Mouse (Mus musculus): ENCODE measurements around the gene Yars. TPM values are rescaled to one million over a fixed set of nuclear protein-coding genes. Genes with fewer than 3 reads are reported as not detected.

The Yars gene
- polyA plus RNA-seq, 1 experiment, result not detected

DNA sequence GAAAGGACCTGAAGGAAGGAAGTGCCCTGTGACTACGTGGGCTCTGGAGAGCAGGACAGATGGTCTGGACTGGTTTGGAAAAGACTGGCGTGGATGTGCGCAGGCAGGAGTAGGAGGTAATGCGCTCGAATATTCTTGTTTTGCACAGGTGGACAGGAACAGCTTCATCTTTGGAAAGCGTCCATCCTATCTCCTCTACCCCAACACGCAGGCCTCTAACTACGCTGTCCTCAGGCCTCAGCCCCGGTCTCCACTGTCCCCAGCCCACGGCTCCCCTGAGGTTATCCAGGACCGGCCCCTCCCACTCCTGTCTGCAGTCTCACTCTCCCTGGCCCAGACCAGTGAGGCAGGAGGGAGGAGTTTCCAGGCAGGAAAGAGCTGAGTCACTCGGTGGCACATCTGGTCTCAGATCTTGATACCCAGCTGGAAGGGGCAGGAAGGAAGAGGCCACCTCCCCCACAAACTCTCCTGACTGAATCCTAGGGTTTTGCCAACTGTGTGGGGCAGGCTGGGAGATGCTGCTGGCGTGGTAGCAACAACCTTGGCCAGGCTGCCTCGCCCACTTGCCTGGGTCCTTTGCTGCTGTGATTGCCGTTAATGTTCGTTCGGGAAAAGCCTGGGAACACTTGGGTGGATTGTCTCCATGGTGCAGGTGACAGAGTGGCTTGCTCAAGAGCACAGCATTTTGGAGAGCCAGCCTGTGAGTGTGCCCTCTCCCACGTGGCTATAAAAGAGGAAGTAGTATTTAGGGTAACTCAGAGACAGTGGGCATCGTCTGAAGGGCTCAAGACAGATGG lies 73.9 kb downstream of the Yars start:
- WGBS, result 38% methylated on average over 19 of the region's 19 CpGs
- no peak for TF ChIP-seq CTCF (IDR thresholded peaks at IDR 0.05; ENCODE audit: insufficient read depth, low read depth, low read length)
- no peak for TF ChIP-seq POLR2A (IDR thresholded peaks at IDR 0.05; ENCODE audit: insufficient read depth, low read depth, low read length)
- Histone ChIP-seq H3K4me1 (ENCODE audit: control insufficient read depth, insufficient read depth, low read length) (peaks cover 20% of the 10 kb centered on the region), H3K27ac (ENCODE audit: insufficient read depth, low read depth, low read length) (peak overlapping the region; percentile 32), H3K4me3 (ENCODE audit: insufficient read depth, low read depth, low read length) (no peak overlapping the region)

DNA sequence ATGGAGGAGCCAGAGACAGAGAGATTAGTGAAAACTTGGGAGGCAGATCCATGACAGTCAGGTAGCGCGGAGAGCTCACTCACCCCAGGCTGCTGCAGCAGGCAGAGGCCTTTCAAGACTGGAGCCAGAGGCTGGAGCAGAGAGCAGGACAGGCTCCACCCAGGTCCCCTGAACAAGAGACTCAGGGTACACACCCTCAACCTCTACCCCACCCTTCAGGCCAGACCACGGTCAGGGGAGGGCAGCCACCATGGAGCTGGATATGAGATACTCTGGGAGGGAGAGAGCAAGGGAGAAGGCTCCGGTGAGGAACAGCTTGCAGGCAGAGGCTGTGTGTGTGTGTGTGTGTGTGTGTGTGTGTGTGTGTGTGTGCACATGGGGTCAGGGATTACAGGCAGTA lies 76.6 kb downstream of the Yars start:
- no peak for TF ChIP-seq POLR2A (IDR thresholded peaks at IDR 0.05; ENCODE audit: insufficient read depth, low read depth, low read length)
- TF ChIP-seq CTCF (IDR thresholded peaks at IDR 0.05; ENCODE audit: insufficient read depth, low read depth, low read length), result no peak
- no peak overlapping the region for H3K4me3 ChIP-seq (ENCODE audit: insufficient read depth, low read depth, low read length)
- 88% methylated on average over 4 of the region's 4 CpGs for WGBS

DNA sequence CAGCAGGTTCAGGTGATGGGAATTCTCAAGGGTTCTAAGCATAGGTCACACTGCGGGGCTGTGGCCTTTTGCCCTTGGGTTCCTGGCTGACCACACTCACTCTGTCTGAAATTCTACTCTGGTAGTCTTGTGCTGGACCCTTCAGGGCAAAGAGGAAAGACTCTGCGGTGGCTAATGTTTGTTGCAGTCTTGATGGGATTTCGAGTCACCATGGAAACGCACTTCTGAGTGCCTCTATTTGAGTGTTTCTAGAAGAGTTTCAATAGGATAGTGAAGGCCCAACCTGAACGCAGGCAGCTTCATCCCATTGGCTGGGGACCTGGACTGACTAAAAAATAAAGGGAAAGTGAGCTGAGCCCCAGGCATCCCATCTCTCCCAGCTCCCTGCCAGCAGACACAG lies 77.3 kb downstream of the Yars start:
- WGBS, result 84% methylated on average over 5 of the region's 5 CpGs
- TF ChIP-seq CTCF (IDR thresholded peaks at IDR 0.05; ENCODE audit: insufficient read depth, low read depth, low read length) (no peak), POLR2A (IDR thresholded peaks at IDR 0.05; ENCODE audit: insufficient read depth, low read depth, low read length) (no peak)
- Histone ChIP-seq H3K27ac (ENCODE audit: insufficient read depth, low read depth, low read length) (no peak overlapping the region), H3K4me3 (ENCODE audit: insufficient read depth, low read depth, low read length) (no peak overlapping the region), H3K4me1 (ENCODE audit: control insufficient read depth, insufficient read depth, low read length) (peaks cover 14% of the 10 kb centered on the region)

More for the DNA sequence above, 76.6 kb downstream of the Yars start:
- H3K4me1 ChIP-seq (ENCODE audit: control insufficient read depth, insufficient read depth, low read length), result peaks cover 14% of the 10 kb centered on the region
- no peak overlapping the region for H3K27ac ChIP-seq (ENCODE audit: insufficient read depth, low read depth, low read length)

DNA sequence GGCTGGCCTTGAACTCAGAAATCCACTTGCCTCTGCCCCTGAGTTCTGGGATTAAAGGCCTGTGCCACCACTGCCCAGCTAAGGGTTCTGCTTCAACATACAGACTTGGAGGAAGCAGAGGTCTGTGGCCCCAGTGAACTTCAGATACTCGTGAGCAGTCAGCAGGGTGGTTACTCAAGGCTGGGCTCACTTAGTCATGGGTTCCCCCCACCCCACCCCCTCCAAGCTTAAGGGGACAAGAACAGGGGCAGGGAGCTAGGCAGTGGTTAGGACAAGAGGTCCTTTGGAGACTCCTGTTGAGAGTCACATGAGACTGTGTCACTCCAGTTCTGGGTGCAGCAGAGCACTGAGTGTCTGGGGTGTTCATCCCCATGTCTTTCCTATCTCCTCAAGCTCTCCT lies 79.1 kb downstream of the Yars start:
- Histone ChIP-seq H3K4me1 (ENCODE audit: control insufficient read depth, insufficient read depth, low read length) (peaks cover 8% of the 10 kb centered on the region), H3K4me3 (ENCODE audit: insufficient read depth, low read depth, low read length) (no peak overlapping the region), H3K27ac (ENCODE audit: insufficient read depth, low read depth, low read length) (no peak overlapping the region)
- no peak for TF ChIP-seq CTCF (IDR thresholded peaks at IDR 0.05; ENCODE audit: insufficient read depth, low read depth, low read length)
- no peak for TF ChIP-seq POLR2A (IDR thresholded peaks at IDR 0.05; ENCODE audit: insufficient read depth, low read depth, low read length)
- 83% methylated on average over 1 of the region's 1 CpGs for WGBS

Other genes starting within 250 kb of the Yars start
- gene Azin2, start 227.3 kb upstream of the Yars start, polyA plus RNA-seq (2012; ENCODE audit: insufficient read depth, insufficient read length, low replicate concordance, missing spikeins), result not detected in 2 replicates
- gene Ak2, start 197.8 kb upstream of the Yars start, polyA plus RNA-seq (2012; ENCODE audit: insufficient read depth, insufficient read length, low replicate concordance, missing spikeins), result 173 TPM in 1 of 2 replicates, not detected in the other
- gene Rnf19b, start 131.5 kb upstream of the Yars start, polyA plus RNA-seq (2012; ENCODE audit: insufficient read depth, insufficient read length, low replicate concordance, missing spikeins), result not detected in 2 replicates
- gene Tmem54, start 84.2 kb upstream of the Yars start, polyA plus RNA-seq (2012; ENCODE audit: insufficient read depth, insufficient read length, low replicate concordance, missing spikeins), result not detected in 2 replicates
- gene Hpca, start 67.7 kb upstream of the Yars start, polyA plus RNA-seq (2012; ENCODE audit: insufficient read depth, insufficient read length, low replicate concordance, missing spikeins), result not detected in 2 replicates
- gene Fndc5, start 52.8 kb upstream of the Yars start, polyA plus RNA-seq (2012; ENCODE audit: insufficient read depth, insufficient read length, low replicate concordance, missing spikeins), result not detected in 2 replicates
- not detected in 2 replicates for gene S100pbp, start within 50 bp of the Yars start, polyA plus RNA-seq (2012; ENCODE audit: insufficient read depth, insufficient read length, low replicate concordance, missing spikeins)
- gene C77080, start 71.6 kb downstream of the Yars start, polyA plus RNA-seq (2012; ENCODE audit: insufficient read depth, insufficient read length, low replicate concordance, missing spikeins), result not detected in 2 replicates
- gene Sync, start 97.9 kb downstream of the Yars start, polyA plus RNA-seq (2012; ENCODE audit: insufficient read depth, insufficient read length, low replicate concordance, missing spikeins), result not detected in 2 replicates
- gene Rbbp4, start 145.6 kb downstream of the Yars start, polyA plus RNA-seq (2012; ENCODE audit: insufficient read depth, insufficient read length, low replicate concordance, missing spikeins), result not detected in 2 replicates
- gene Zbtb8os, start 145.9 kb downstream of the Yars start, polyA plus RNA-seq (2012; ENCODE audit: insufficient read depth, insufficient read length, low replicate concordance, missing spikeins), result not detected in 2 replicates
- gene Zbtb8a, start 188.4 kb downstream of the Yars start, polyA plus RNA-seq (2012; ENCODE audit: insufficient read depth, insufficient read length, low replicate concordance, missing spikeins), result not detected in 2 replicates